Mouse (Mus musculus): ENCODE data around the gene Ssr1. TPM values are rescaled to one million over a fixed set of nuclear protein-coding genes. Genes with fewer than 3 reads are reported as not detected.
A peak's percentile ranks its signal among the peaks of the same experiment; 100 is the strongest.

The Ssr1 gene
- polyA plus RNA-seq, 1 experiment, result 44.7 TPM

- Histone ChIP-seq H3K36me3 (ENCODE audit: control insufficient read depth, insufficient read depth) (peaks cover 94% of the 10 kb centered on the region), H3ac (ENCODE audit: control insufficient read depth, insufficient read length) (no peak overlapping the region), H3K27me3 (ENCODE audit: control insufficient read depth, insufficient read depth, insufficient read length) (no peaks in the 10 kb centered on the region), H3K4me3 (no peak overlapping the region), H3K4me2 (ENCODE audit: low read depth) (no peak overlapping the region), H3K79me2 (ENCODE audit: control insufficient read depth, insufficient read depth) (peaks cover 17% of the 10 kb centered on the region)
- TF ChIP-seq POLR2A (IDR thresholded peaks at IDR 0.05; ENCODE audit: insufficient read length, low read depth), result no peak
- TF ChIP-seq E2F4 (IDR thresholded peaks at IDR 0.05; ENCODE audit: insufficient read depth), result no peak
- no peak for TF ChIP-seq TCF12 (IDR thresholded peaks at IDR 0.05; ENCODE audit: insufficient read depth, poor library complexity, severe bottlenecking)
- TF ChIP-seq CEBPB (IDR thresholded peaks at IDR 0.05; ENCODE audit: insufficient read depth, poor library complexity, severe bottlenecking), result no peak
- TF ChIP-seq POLR2AphosphoS2 (IDR thresholded peaks at IDR 0.05; ENCODE audit: insufficient read length, low read depth), result no peak
- no peak for TF ChIP-seq MAX (IDR thresholded peaks at IDR 0.05; ENCODE audit: low read depth)
- TF ChIP-seq REST (IDR thresholded peaks at IDR 0.05; ENCODE audit: insufficient read depth, insufficient read length), result no peak
- no peak for TF ChIP-seq MYOG (IDR thresholded peaks at IDR 0.05; ENCODE audit: control insufficient read depth in 1 of 3, insufficient read depth in 1 of 3, insufficient read length in 2 of 3, low read depth in 2 of 3)
- TF ChIP-seq MYOD1 (IDR thresholded peaks at IDR 0.05; ENCODE audit: control insufficient read depth in 1 of 3, insufficient read length in 2 of 3, low read depth in 2 of 3), result no peak
- TF ChIP-seq TCF3 (IDR thresholded peaks at IDR 0.05; ENCODE audit: insufficient read length, low read depth), result no peak
- TF ChIP-seq SRF (IDR thresholded peaks at IDR 0.05; ENCODE audit: control insufficient read depth, insufficient read length, low read depth), result no peak
These were observed 7.9 kb downstream of the Ssr1 start for GRCm38 (mm10) chr13:37986166-37986565.

DNA sequence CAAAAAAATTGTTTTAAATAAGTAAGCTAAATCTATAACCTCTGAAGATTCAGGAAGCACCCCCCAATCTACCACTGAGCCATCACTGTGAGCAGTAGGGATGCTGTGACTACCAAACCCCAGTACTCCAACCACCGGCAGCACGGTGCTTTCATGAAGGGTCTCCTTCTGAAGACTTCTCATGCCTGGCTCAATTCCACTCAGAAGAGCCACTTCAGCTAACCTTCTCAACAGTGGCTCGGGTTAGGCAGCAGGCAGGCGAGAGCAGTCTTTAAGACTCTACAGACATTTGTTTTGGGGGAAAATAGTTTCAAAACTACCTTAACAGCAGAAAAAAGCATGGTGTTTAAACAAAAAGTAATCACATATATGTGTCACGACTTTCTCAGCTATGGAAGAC is 13.0 kb downstream of the Ssr1 start:
- H3K4me3 ChIP-seq, result no peak overlapping the region
- H3K27me3 ChIP-seq (ENCODE audit: control insufficient read depth, insufficient read depth, insufficient read length), result no peaks in the 10 kb centered on the region
- no peak overlapping the region for H3ac ChIP-seq (ENCODE audit: control insufficient read depth, insufficient read length)
- H3K79me2 ChIP-seq (ENCODE audit: control insufficient read depth, insufficient read depth), result no peaks in the 10 kb centered on the region
- H3K36me3 ChIP-seq (ENCODE audit: control insufficient read depth, insufficient read depth), result peaks cover 71% of the 10 kb centered on the region
- no peak overlapping the region for H3K4me2 ChIP-seq (ENCODE audit: low read depth)
- TF ChIP-seq SRF (IDR thresholded peaks at IDR 0.05; ENCODE audit: control insufficient read depth, insufficient read length, low read depth), result no peak

- TF ChIP-seq MAX (IDR thresholded peaks at IDR 0.05; ENCODE audit: low read depth) (no peak), POLR2AphosphoS2 (IDR thresholded peaks at IDR 0.05; ENCODE audit: insufficient read length, low read depth) (no peak), USF1 (IDR thresholded peaks at IDR 0.05; ENCODE audit: low read depth) (no peak)
- no peak overlapping the region for H3K4me3 ChIP-seq
- no peaks in the 10 kb centered on the region for H3K79me2 ChIP-seq (ENCODE audit: control insufficient read depth, insufficient read depth)
These were observed 13.7 kb downstream of the Ssr1 start for GRCm38 (mm10) chr13:37980346-37980745.

DNA sequence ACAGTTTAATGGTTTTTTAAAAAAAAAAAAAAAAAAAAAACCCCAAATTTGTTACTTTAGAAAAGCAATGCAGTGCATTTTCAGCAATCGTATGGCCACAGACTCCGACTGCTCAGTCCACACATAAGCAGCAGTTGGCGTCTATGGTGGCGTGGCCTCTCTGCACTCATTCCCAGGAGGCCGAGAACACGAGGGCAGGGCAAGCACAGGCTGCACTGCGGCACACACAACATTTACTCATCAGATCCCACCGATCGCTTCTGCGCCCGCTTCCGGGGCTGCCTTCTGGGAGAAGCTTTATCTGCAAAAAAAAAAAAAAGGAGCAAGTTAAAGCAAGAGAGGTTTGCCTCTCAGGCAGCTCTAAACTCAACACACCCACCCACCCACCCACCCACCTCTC is 14.5 kb downstream of the Ssr1 start:
- TF ChIP-seq MAX (IDR thresholded peaks at IDR 0.05; ENCODE audit: low read depth), result no peak
- no peak for TF ChIP-seq MYOD1 (IDR thresholded peaks at IDR 0.05; ENCODE audit: control insufficient read depth in 1 of 3, insufficient read length in 2 of 3, low read depth in 2 of 3)
- TF ChIP-seq MYOG (IDR thresholded peaks at IDR 0.05; ENCODE audit: control insufficient read depth in 1 of 3, insufficient read depth in 1 of 3, insufficient read length in 2 of 3, low read depth in 2 of 3), result no peak
- TF ChIP-seq CEBPB (IDR thresholded peaks at IDR 0.05; ENCODE audit: insufficient read depth, poor library complexity, severe bottlenecking), result no peak
- no peak for TF ChIP-seq SRF (IDR thresholded peaks at IDR 0.05; ENCODE audit: control insufficient read depth, insufficient read length, low read depth)
- TF ChIP-seq TCF12 (IDR thresholded peaks at IDR 0.05; ENCODE audit: insufficient read depth, poor library complexity, severe bottlenecking), result no peak
- TF ChIP-seq E2F4 (IDR thresholded peaks at IDR 0.05; ENCODE audit: insufficient read depth), result no peak
- no peak for TF ChIP-seq TCF3 (IDR thresholded peaks at IDR 0.05; ENCODE audit: insufficient read length, low read depth)
- no peak for TF ChIP-seq USF1 (IDR thresholded peaks at IDR 0.05; ENCODE audit: low read depth)
- no peak for TF ChIP-seq POLR2AphosphoS2 (IDR thresholded peaks at IDR 0.05; ENCODE audit: insufficient read length, low read depth)
- TF ChIP-seq REST (IDR thresholded peaks at IDR 0.05; ENCODE audit: insufficient read depth, insufficient read length), result no peak
- no peak for TF ChIP-seq POLR2A (IDR thresholded peaks at IDR 0.05; ENCODE audit: insufficient read length, low read depth)
- H3K36me3 ChIP-seq (ENCODE audit: control insufficient read depth, insufficient read depth), result peaks cover 57% of the 10 kb centered on the region

More at GRCm38 (mm10) chr13:37980346-37980745, 13.7 kb downstream of the Ssr1 start:
- peaks cover 64% of the 10 kb centered on the region for H3K36me3 ChIP-seq (ENCODE audit: control insufficient read depth, insufficient read depth)
- H3ac ChIP-seq (ENCODE audit: control insufficient read depth, insufficient read length), result no peak overlapping the region
- H3K4me2 ChIP-seq (ENCODE audit: low read depth), result no peak overlapping the region
- H3K27me3 ChIP-seq (ENCODE audit: control insufficient read depth, insufficient read depth, insufficient read length), result no peaks in the 10 kb centered on the region

GRCm38 (mm10) chr13:37974731-37975130 is 19.3 kb downstream of the Ssr1 start:
- Histone ChIP-seq H3K27me3 (ENCODE audit: control insufficient read depth, insufficient read depth, insufficient read length) (no peaks in the 10 kb centered on the region), H3K79me2 (ENCODE audit: control insufficient read depth, insufficient read depth) (no peaks in the 10 kb centered on the region), H3K4me3 (no peak overlapping the region), H3K36me3 (ENCODE audit: control insufficient read depth, insufficient read depth) (peaks cover 21% of the 10 kb centered on the region), H3ac (ENCODE audit: control insufficient read depth, insufficient read length) (no peak overlapping the region), H3K4me2 (ENCODE audit: low read depth) (no peak overlapping the region)
- TF ChIP-seq POLR2AphosphoS2 (IDR thresholded peaks at IDR 0.05; ENCODE audit: insufficient read length, low read depth) (peak; percentile 18), TCF12 (IDR thresholded peaks at IDR 0.05; ENCODE audit: insufficient read depth, poor library complexity, severe bottlenecking) (no peak), SRF (IDR thresholded peaks at IDR 0.05; ENCODE audit: control insufficient read depth, insufficient read length, low read depth) (no peak), TCF3 (IDR thresholded peaks at IDR 0.05; ENCODE audit: insufficient read length, low read depth) (no peak), MYOD1 (IDR thresholded peaks at IDR 0.05; ENCODE audit: control insufficient read depth in 1 of 3, insufficient read length in 2 of 3, low read depth in 2 of 3) (no peak)

More for the DNA sequence above, 14.5 kb downstream of the Ssr1 start:
- Histone ChIP-seq H3K4me3 (no peak overlapping the region), H3ac (ENCODE audit: control insufficient read depth, insufficient read length) (no peak overlapping the region), H3K4me2 (ENCODE audit: low read depth) (no peak overlapping the region), H3K27me3 (ENCODE audit: control insufficient read depth, insufficient read depth, insufficient read length) (no peaks in the 10 kb centered on the region), H3K79me2 (ENCODE audit: control insufficient read depth, insufficient read depth) (no peaks in the 10 kb centered on the region)

All from myocyte (in vitro differentiated cells).